14 mouse cellular contexts compared by ENCODE assay signal in genomic region chr8:120534080-120534479, GRCm38 (mm10). TPM values are rescaled to one million over a fixed set of nuclear protein-coding genes. Genes with fewer than 3 reads are reported as not detected.
A peak's percentile ranks its signal among the peaks of the same experiment; 100 is the strongest.
DNase-seq lines count a peak whose midpoint lies in the region; ATAC-seq and TF ChIP-seq lines count a peak whose summit lies in the region.
"Had no signal": no experiment of that assay in that cellular context is flagged by ENCODE, and none has a peak within 500 bp of the region (broad histone marks: within the 10 kb centered on the region; RNA-seq: fewer than 3 reads in every experiment).

No protein-coding gene starts in this region.

- 69% methylated on average over 8 of the region's 8 CpGs for WGBS in intestine, embryonic 16.5 days
- 55% methylated on average over 8 of the region's 8 CpGs for WGBS in intestine, embryonic 15.5 days
- WGBS in forebrain, embryonic 12.5 days: 21% methylated on average over 8 of the region's 8 CpGs
- WGBS in limb, embryonic 12.5 days: 33% methylated on average over 8 of the region's 8 CpGs

- H3K27me3 ChIP-seq in intestine, embryonic 16.5 days (replicated peaks; ENCODE audit: control insufficient read depth, insufficient read depth, low read length): no peaks in the 10 kb centered on the region
- 0 out of 2 replicates have a peak, but pooled peaks cover 2% of the 10 kb centered on the region for H3K27me3 ChIP-seq in intestine, embryonic 15.5 days (replicated peaks)
- no peaks in the 10 kb centered on the region for H3K27me3 ChIP-seq in E14TG2a.4 (ENCODE audit: insufficient read depth, low read length)
- 0 out of 2 replicates have a peak, but pooled peaks cover 6% of the 10 kb centered on the region for H3K27me3 ChIP-seq in forebrain, embryonic 12.5 days
- peaks cover 21% of the 10 kb centered on the region for H3K27me3 ChIP-seq in limb, embryonic 12.5 days
- H3K27me3 ChIP-seq: heart, embryonic 15.5 days had no signal

- H3K27ac ChIP-seq in intestine, embryonic 16.5 days (ENCODE audit: low read length): no peak overlapping the region
- H3K27ac ChIP-seq in intestine, embryonic 15.5 days: no peak overlapping the region
- peak overlapping the region; percentile 99 for H3K27ac ChIP-seq in forebrain, embryonic 12.5 days
- no peak overlapping the region for H3K27ac ChIP-seq in limb, embryonic 12.5 days

- no peak for ATAC-seq in intestine, embryonic 16.5 days
- ATAC-seq in intestine, embryonic 15.5 days: no peak
- no peak for ATAC-seq in forebrain, embryonic 12.5 days (ENCODE audit: low FRiP score)
- no peak for ATAC-seq in limb, embryonic 12.5 days (ENCODE audit: insufficient number of reproducible peaks, insufficient read depth, low FRiP score, low TSS enrichment, low read depth)

- H3K4me1 ChIP-seq in intestine, embryonic 16.5 days (ENCODE audit: control insufficient read depth, insufficient read depth, low read length): peaks cover 73% of the 10 kb centered on the region
- peaks cover 78% of the 10 kb centered on the region for H3K4me1 ChIP-seq in intestine, embryonic 15.5 days (replicated peaks)
- peaks cover 67% of the 10 kb centered on the region for H3K4me1 ChIP-seq in E14TG2a.4 (replicated peaks; ENCODE audit: low read depth, low read length)
- H3K4me1 ChIP-seq in forebrain, embryonic 12.5 days: peaks cover 93% of the 10 kb centered on the region
- peaks cover 86% of the 10 kb centered on the region for H3K4me1 ChIP-seq in limb, embryonic 12.5 days (replicated peaks)

- H3K36me3 ChIP-seq in intestine, embryonic 16.5 days (ENCODE audit: control insufficient read depth, insufficient read depth, low read length): no peaks in the 10 kb centered on the region
- no peaks in the 10 kb centered on the region for H3K36me3 ChIP-seq in intestine, embryonic 15.5 days
- no peaks in the 10 kb centered on the region for H3K36me3 ChIP-seq in E14TG2a.4 (ENCODE audit: insufficient read depth, low read length)
- no peaks in the 10 kb centered on the region for H3K36me3 ChIP-seq in forebrain, embryonic 12.5 days (replicated peaks)
- H3K36me3 ChIP-seq in limb, embryonic 12.5 days: no peaks in the 10 kb centered on the region
- H3K36me3 ChIP-seq: embryonic facial prominence, embryonic 12.5 days; heart, embryonic 15.5 days had no signal

- no peak overlapping the region for H3K4me2 ChIP-seq in intestine, embryonic 16.5 days (ENCODE audit: low read depth, low read length)
- no peak overlapping the region for H3K4me2 ChIP-seq in intestine, embryonic 15.5 days (replicated peaks)
- peak overlapping the region; percentile 93 for H3K4me2 ChIP-seq in forebrain, embryonic 12.5 days
- H3K4me2 ChIP-seq in limb, embryonic 12.5 days: peak overlapping the region; percentile 8; the same call in 1 of the 2 replicates
- H3K4me2 ChIP-seq: heart, embryonic 15.5 days had no signal

- H3K4me3 ChIP-seq in intestine, embryonic 16.5 days (ENCODE audit: low read length): no peak overlapping the region
- no peak overlapping the region for H3K4me3 ChIP-seq in intestine, embryonic 15.5 days (replicated peaks)
- H3K4me3 ChIP-seq in E14TG2a.4 (replicated peaks; ENCODE audit: low read length): peak overlapping the region; percentile 88
- H3K4me3 ChIP-seq in forebrain, embryonic 12.5 days (replicated peaks): no peak overlapping the region
- no peak overlapping the region for H3K4me3 ChIP-seq in limb, embryonic 12.5 days (replicated peaks)
- H3K4me3 ChIP-seq: embryonic facial prominence, embryonic 12.5 days; heart, embryonic 15.5 days had no signal

- TF ChIP-seq CTCF in E14TG2a.4 (conservative IDR thresholded peaks at IDR 0.05; ENCODE audit: low read length): no peak

- H3K9me3 ChIP-seq in intestine, embryonic 16.5 days (ENCODE audit: control insufficient read depth, low read length): no peaks in the 10 kb centered on the region
- H3K9me3 ChIP-seq in intestine, embryonic 15.5 days: no peaks in the 10 kb centered on the region
- no peaks in the 10 kb centered on the region for H3K9me3 ChIP-seq in E14TG2a.4 (ENCODE audit: low read length)
- H3K9me3 ChIP-seq in forebrain, embryonic 12.5 days: no peaks in the 10 kb centered on the region
- no peaks in the 10 kb centered on the region for H3K9me3 ChIP-seq in limb, embryonic 12.5 days
- H3K9me3 ChIP-seq: embryonic facial prominence, embryonic 12.5 days; G1E; heart, embryonic 15.5 days had no signal

- DNase-seq in spleen, postnatal 4 days (ENCODE audit: low spot score in 2 of 2): no peak
- DNase-seq in right cerebral cortex, postnatal 36 days (ENCODE audit: low spot score in 2 of 2): no peak
- no peak for DNase-seq in kidney, postnatal 36 days
- DNase-seq: cerebellum, postnatal 10 days; kidney, postnatal 10 days; lung, adult 18-20 months had no signal

- H3K9ac ChIP-seq in intestine, embryonic 16.5 days (ENCODE audit: low read depth, low read length): peak overlapping the region; percentile 10; the same call in 1 of the 2 replicates
- H3K9ac ChIP-seq in intestine, embryonic 15.5 days: no peak overlapping the region
- peak overlapping the region; percentile 26; the same call in 1 of the 2 replicates for H3K9ac ChIP-seq in forebrain, embryonic 12.5 days
- H3K9ac ChIP-seq in limb, embryonic 12.5 days (replicated peaks): 0 out of 2 replicates have a peak overlapping the region, but pooled peaks have one; percentile 23
- H3K9ac ChIP-seq: embryonic facial prominence, embryonic 12.5 days; heart, embryonic 15.5 days had no signal

RNA-seq across cellular contexts. Expression of gene Gins2, which starts 55.0 kb away (rescaled TPM):
- 75.1 and 87.5 TPM in 2 replicates for polyA plus RNA-seq in intestine, embryonic 16.5 days (2015; fragmentation: Nextera tagmentation; extraction: Ambion mirVana)
- polyA plus RNA-seq in intestine, embryonic 15.5 days (2015; fragmentation: Nextera tagmentation; extraction: Ambion mirVana): 88.4 and 88.8 TPM in 2 replicates
- polyA plus RNA-seq in forebrain, embryonic 12.5 days (2016; fragmentation: Nextera tagmentation; extraction: Ambion mirVana): 83.2 and 84.8 TPM in 2 replicates
- 111 and 113 TPM in 2 replicates for polyA plus RNA-seq in limb, embryonic 12.5 days (2016; fragmentation: Nextera tagmentation; extraction: Ambion mirVana)

Comparison
In these comparisons a context has a peak if more than half of its experiments do, and no peak if none do; other contexts are left out.
1. H3K4me2 ChIP-seq: peak in forebrain, embryonic 12.5 days (single experiment) and limb, embryonic 12.5 days (single experiment); none in intestine, embryonic 16.5 days (single experiment) and intestine, embryonic 15.5 days (single experiment).